Mouse (Mus musculus): ENCODE data around the gene Ppan. TPM values are rescaled to one million over a fixed set of nuclear protein-coding genes. Genes with fewer than 3 reads are reported as not detected.

Gene Ppan
- total RNA-seq (2014; rRNA removed) (55.5 and 72.4 TPM in 2 replicates), polyA plus RNA-seq (2015; fragmentation: Nextera tagmentation; extraction: Ambion mirVana) (40.7 and 43.1 TPM in 2 replicates)

- no peaks in the 10 kb centered on the region for H3K27me3 ChIP-seq (ENCODE audit: insufficient read depth, low read length)
- peak; percentile 5; the same call in 1 of the 2 replicates for TF ChIP-seq CTCF (IDR thresholded peaks at IDR 0.05; ENCODE audit: low read depth)
- DNase-seq (peak; percentile 98), ATAC-seq (peak; percentile 98)
- no peaks in the 10 kb centered on the region for H3K9me3 ChIP-seq (ENCODE audit: low read length)
- H3K27ac ChIP-seq (ENCODE audit: low read depth, low read length) = peak within 1 kb of the TSS; percentile 97
- H3K36me3 ChIP-seq (ENCODE audit: insufficient read depth) = peaks cover 37% of the 10 kb centered on the region
- peak within 1 kb of the TSS; percentile 88 for H3K4me2 ChIP-seq (ENCODE audit: low read depth)
- WGBS = under 1% methylated on average over 35 of the region's 43 CpGs
- 0 out of 2 replicates have a peak, but pooled peaks cover 8% of the 10 kb centered on the region for H3K4me1 ChIP-seq (ENCODE audit: insufficient read depth)
- peak within 1 kb of the TSS; percentile 91 for H3K4me3 ChIP-seq (ENCODE audit: low read depth, low read length)
- H3K9ac ChIP-seq = peak within 1 kb of the TSS; percentile 81
Measured at GRCm38 (mm10) chr9:20887704-20888385, at the start of gene Ppan. Gene Ppan (plus strand): TSS chr9:20888175.

- ATAC-seq = no peak
Measured at GRCm38 (mm10) chr9:20838931-20839330, 49.0 kb upstream of the Ppan start.

GRCm38 (mm10) chr9:20842211-20842610, 45.8 kb upstream of the Ppan start:
- no peaks in the 10 kb centered on the region for H3K9me3 ChIP-seq (ENCODE audit: low read length)
- H3K4me3 ChIP-seq (ENCODE audit: low read depth, low read length) = no peak overlapping the region
- ATAC-seq (no peak), DNase-seq (no peak)
- H3K4me2 ChIP-seq (ENCODE audit: low read depth) = no peak overlapping the region
- no peak overlapping the region for H3K9ac ChIP-seq
- no peaks in the 10 kb centered on the region for H3K36me3 ChIP-seq (ENCODE audit: insufficient read depth)
- no peak overlapping the region for H3K27ac ChIP-seq (ENCODE audit: low read depth, low read length)
- 63% methylated on average over 4 of the region's 4 CpGs for WGBS
- no peaks in the 10 kb centered on the region for H3K27me3 ChIP-seq (ENCODE audit: insufficient read depth, low read length)
- H3K4me1 ChIP-seq (ENCODE audit: insufficient read depth) = no peaks in the 10 kb centered on the region
- no peak for TF ChIP-seq CTCF (IDR thresholded peaks at IDR 0.05; ENCODE audit: low read depth)

More at GRCm38 (mm10) chr9:20838931-20839330, 49.0 kb upstream of the Ppan start:
- H3K4me3 ChIP-seq (ENCODE audit: low read depth, low read length) = no peak overlapping the region
- H3K36me3 ChIP-seq (ENCODE audit: insufficient read depth) = no peaks in the 10 kb centered on the region
- no peaks in the 10 kb centered on the region for H3K9me3 ChIP-seq (ENCODE audit: low read length)
- no peak overlapping the region for H3K27ac ChIP-seq (ENCODE audit: low read depth, low read length)
- TF ChIP-seq CTCF (IDR thresholded peaks at IDR 0.05; ENCODE audit: low read depth) = no peak
- WGBS = 48% methylated on average over 6 of the region's 6 CpGs
- no peaks in the 10 kb centered on the region for H3K27me3 ChIP-seq (ENCODE audit: insufficient read depth, low read length)
- no peak overlapping the region for H3K4me2 ChIP-seq (ENCODE audit: low read depth)
- H3K9ac ChIP-seq = no peak overlapping the region
- DNase-seq = no peak
- no peaks in the 10 kb centered on the region for H3K4me1 ChIP-seq (ENCODE audit: insufficient read depth)

- 40% methylated on average over 2 of the region's 2 CpGs for WGBS
- TF ChIP-seq CTCF (IDR thresholded peaks at IDR 0.05; ENCODE audit: low read depth) = peak; percentile 71
- H3K36me3 ChIP-seq (ENCODE audit: insufficient read depth) = no peaks in the 10 kb centered on the region
- no peak overlapping the region for H3K9ac ChIP-seq
- no peak for ATAC-seq
- H3K27me3 ChIP-seq (ENCODE audit: insufficient read depth, low read length) = no peaks in the 10 kb centered on the region
- no peak overlapping the region for H3K27ac ChIP-seq (ENCODE audit: low read depth, low read length)
- DNase-seq = peak; percentile 31
- H3K4me2 ChIP-seq (ENCODE audit: low read depth) = no peak overlapping the region
- H3K4me1 ChIP-seq (ENCODE audit: insufficient read depth) = no peaks in the 10 kb centered on the region
- H3K9me3 ChIP-seq (ENCODE audit: low read length) = no peaks in the 10 kb centered on the region
- no peak overlapping the region for H3K4me3 ChIP-seq (ENCODE audit: low read depth, low read length)
Measured at GRCm38 (mm10) chr9:20842670-20843069, 45.3 kb upstream of the Ppan start.

- no peak overlapping the region for H3K9ac ChIP-seq
- no peaks in the 10 kb centered on the region for H3K4me1 ChIP-seq (ENCODE audit: insufficient read depth)
- H3K36me3 ChIP-seq (ENCODE audit: insufficient read depth) = no peaks in the 10 kb centered on the region
- no peaks in the 10 kb centered on the region for H3K9me3 ChIP-seq (ENCODE audit: low read length)
- ATAC-seq = no peak
- no peak overlapping the region for H3K27ac ChIP-seq (ENCODE audit: low read depth, low read length)
- no peak for TF ChIP-seq CTCF (IDR thresholded peaks at IDR 0.05; ENCODE audit: low read depth)
- 88% methylated on average over 2 of the region's 2 CpGs for WGBS
- no peak overlapping the region for H3K4me3 ChIP-seq (ENCODE audit: low read depth, low read length)
- H3K4me2 ChIP-seq (ENCODE audit: low read depth) = no peak overlapping the region
- no peaks in the 10 kb centered on the region for H3K27me3 ChIP-seq (ENCODE audit: insufficient read depth, low read length)
- no peak for DNase-seq
Measured at GRCm38 (mm10) chr9:20850179-20850578, 37.8 kb upstream of the Ppan start.

GRCm38 (mm10) chr9:20857131-20857530, 30.8 kb upstream of the Ppan start:
- Histone ChIP-seq H3K4me1 (ENCODE audit: insufficient read depth) (no peaks in the 10 kb centered on the region), H3K36me3 (ENCODE audit: insufficient read depth) (no peaks in the 10 kb centered on the region), H3K9me3 (ENCODE audit: low read length) (no peaks in the 10 kb centered on the region), H3K4me2 (ENCODE audit: low read depth) (no peak overlapping the region), H3K27ac (ENCODE audit: low read depth, low read length) (no peak overlapping the region), H3K4me3 (ENCODE audit: low read depth, low read length) (no peak overlapping the region), H3K27me3 (ENCODE audit: insufficient read depth, low read length) (no peaks in the 10 kb centered on the region), H3K9ac (no peak overlapping the region)
- DNase-seq = no peak
- WGBS = 13% methylated on average over 6 of the region's 6 CpGs
- TF ChIP-seq CTCF (IDR thresholded peaks at IDR 0.05; ENCODE audit: low read depth) = no peak
- no peak for ATAC-seq

GRCm38 (mm10) chr9:20859926-20860325, 28.0 kb upstream of the Ppan start:
- H3K27ac ChIP-seq (ENCODE audit: low read depth, low read length) = no peak overlapping the region
- no peaks in the 10 kb centered on the region for H3K9me3 ChIP-seq (ENCODE audit: low read length)
- no peak overlapping the region for H3K9ac ChIP-seq
- no peak for DNase-seq
- ATAC-seq = no peak
- H3K4me2 ChIP-seq (ENCODE audit: low read depth) = no peak overlapping the region
- WGBS = 50% methylated on average over 6 of the region's 6 CpGs
- no peak overlapping the region for H3K4me3 ChIP-seq (ENCODE audit: low read depth, low read length)
- H3K4me1 ChIP-seq (ENCODE audit: insufficient read depth) = no peaks in the 10 kb centered on the region
- 0 out of 2 replicates have a peak, but pooled peaks cover 3% of the 10 kb centered on the region for H3K27me3 ChIP-seq (ENCODE audit: insufficient read depth, low read length)
- no peaks in the 10 kb centered on the region for H3K36me3 ChIP-seq (ENCODE audit: insufficient read depth)
- TF ChIP-seq CTCF (IDR thresholded peaks at IDR 0.05; ENCODE audit: low read depth) = peak; percentile 5; the same call in 1 of the 2 replicates
